In the genomic region with DNA sequence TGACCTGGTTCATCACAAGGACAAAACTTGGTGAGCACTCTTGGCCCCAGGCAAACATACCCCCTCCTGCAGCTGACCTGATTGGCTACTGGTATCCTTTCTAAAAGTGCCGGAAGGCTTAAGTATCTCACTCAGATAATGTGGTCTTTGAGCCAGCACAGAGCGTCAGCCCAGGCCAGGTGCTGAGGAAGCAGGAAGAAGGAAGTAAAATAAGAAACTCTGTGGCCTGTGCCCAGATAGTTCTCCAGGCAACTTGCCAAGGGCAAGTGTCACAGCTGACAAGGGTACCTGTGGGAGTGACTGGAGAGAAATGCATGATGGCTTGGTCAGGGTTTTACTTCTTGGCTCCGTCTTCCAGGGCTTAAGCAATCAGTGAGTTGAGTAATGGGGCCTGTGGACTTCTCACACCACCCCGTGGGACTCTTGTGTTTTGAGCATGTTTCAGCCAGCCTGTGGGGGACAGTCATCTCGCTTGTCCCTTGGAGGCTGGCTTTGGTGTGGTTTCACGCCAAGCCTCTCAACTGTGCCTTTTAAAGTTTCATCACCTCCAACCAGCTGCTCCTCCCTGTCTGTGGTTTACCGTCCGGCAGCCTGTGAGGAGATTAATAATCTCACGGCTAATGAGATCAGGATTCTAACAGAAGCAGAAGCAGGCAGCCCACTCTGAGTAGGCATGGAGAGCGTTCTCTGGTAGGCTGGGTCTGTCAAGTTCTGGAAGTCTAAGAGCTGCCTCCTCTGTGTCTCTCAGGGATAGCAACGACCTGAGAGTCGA, we compare ENCODE assay signal across 8 mouse cellular contexts.
DNase-seq lines count a peak whose midpoint lies in the region; ATAC-seq and TF ChIP-seq lines count a peak whose summit lies in the region.

No protein-coding gene starts in this region.

- H3K36me3 ChIP-seq in embryonic facial prominence, embryonic 15.5 days, result no peaks in the 10 kb centered on the region

- no peak overlapping the region for H3K4me3 ChIP-seq in embryonic facial prominence, embryonic 15.5 days (replicated peaks)
- H3K4me3 ChIP-seq in lung, adult 2 months (replicated peaks; ENCODE audit: extremely low read depth, low read depth, low read length), result no peak overlapping the region

- H3K27me3 ChIP-seq in embryonic facial prominence, embryonic 15.5 days, result no peaks in the 10 kb centered on the region

- H3K27ac ChIP-seq in embryonic facial prominence, embryonic 15.5 days (replicated peaks), result no peak overlapping the region

- no peak for TF ChIP-seq CTCF in lung, adult 2 months (IDR thresholded peaks at IDR 0.05; ENCODE audit: insufficient read depth, low read length)

- H3K4me2 ChIP-seq in embryonic facial prominence, embryonic 15.5 days (replicated peaks), result no peak overlapping the region

- H3K4me1 ChIP-seq in embryonic facial prominence, embryonic 15.5 days, result 0 out of 2 replicates have a peak, but pooled peaks cover 8% of the 10 kb centered on the region
- no peaks in the 10 kb centered on the region for H3K4me1 ChIP-seq in lung, adult 2 months (ENCODE audit: control insufficient read depth, insufficient read depth, low read length)

- no peak overlapping the region for H3K9ac ChIP-seq in embryonic facial prominence, embryonic 15.5 days

- DNase-seq in adrenal gland, adult 2 months, result peak; percentile 68
- peak; percentile 41 for DNase-seq in heart, postnatal 25 days (ENCODE audit: low spot score)
- peak; percentile 60 for DNase-seq in lung, adult 2 months
- DNase-seq in urinary bladder, postnatal 25 days (ENCODE audit: low spot score), result peak; percentile 15
- DNase-seq in left cerebral cortex, postnatal 10 days (ENCODE audit: extremely low spot score in 1 of 2, low spot score in 2 of 2), result no peak
- DNase-seq in B cell, adult 2 months, result no peak
- DNase-seq in left cerebral cortex, postnatal 14 days (ENCODE audit: low spot score in 2 of 2), result no peak

- 49% methylated on average over 12 of the region's 12 CpGs for WGBS in embryonic facial prominence, embryonic 15.5 days
- 27% methylated on average over 12 of the region's 12 CpGs for WGBS in lung, adult 2 months

- intact Hi-C loops in heart, postnatal 25 days (cut with DNase I), result no loop called here
- intact Hi-C loops in left cerebral cortex, postnatal 10 days (cut with DNase I), result no loop called here
- intact Hi-C loops in left cerebral cortex, postnatal 14 days (cut with DNase I), result no loop called here

- ATAC-seq in embryonic facial prominence, embryonic 15.5 days (ENCODE audit: insufficient number of reproducible peaks, low FRiP score, low TSS enrichment, low read depth), result peak; percentile 43

- no peak for TF ChIP-seq POLR2A in lung, adult 2 months (IDR thresholded peaks at IDR 0.05; ENCODE audit: borderline replicate concordance, extremely low read depth, low read depth, low read length)

- H3K9me3 ChIP-seq in embryonic facial prominence, embryonic 15.5 days (replicated peaks), result no peaks in the 10 kb centered on the region

Comparison
In these comparisons a context has a peak if more than half of its experiments do, and no peak if none do; other contexts are left out.
1. DNase-seq: peak in adrenal gland, adult 2 months (single experiment), heart, postnatal 25 days (single experiment), lung, adult 2 months (single experiment) and urinary bladder, postnatal 25 days (single experiment); none in left cerebral cortex, postnatal 10 days (0 of 2), B cell, adult 2 months (0 of 2) and left cerebral cortex, postnatal 14 days (0 of 2).